Mouse (Mus musculus): Measurements from ENCODE around the gene Nt5dc2.

Nt5dc2 gene

GRCm38 (mm10) chr14:31168425-31168824 lies 37.6 kb downstream of the Nt5dc2 start, which contains the start of gene Stab1:
TSS of gene Stab1 (minus strand) at chr14:31168641.
- no peak for DNase-seq (ENCODE audit: low read depth, low spot score)

GRCm38 (mm10) chr14:31169508-31169907 lies 38.7 kb downstream of the Nt5dc2 start:
- no peak for DNase-seq (ENCODE audit: low read depth, low spot score)

- DNase-seq (ENCODE audit: low read depth, low spot score) = no peak
Measured at GRCm38 (mm10) chr14:31170963-31171362, 40.1 kb downstream of the Nt5dc2 start.

- no peak for DNase-seq (ENCODE audit: low read depth, low spot score)
Measured at GRCm38 (mm10) chr14:31171386-31171785, 40.5 kb downstream of the Nt5dc2 start.

- DNase-seq (ENCODE audit: low read depth, low spot score) = no peak
Measured at GRCm38 (mm10) chr14:31171821-31172220, 41.0 kb downstream of the Nt5dc2 start.

- no peak for DNase-seq (ENCODE audit: low read depth, low spot score)
Measured at GRCm38 (mm10) chr14:31172781-31173455, 42.1 kb downstream of the Nt5dc2 start.

GRCm38 (mm10) chr14:31173537-31173936 lies 42.7 kb downstream of the Nt5dc2 start:
- no peak for DNase-seq (ENCODE audit: low read depth, low spot score)

GRCm38 (mm10) chr14:31177287-31177686 lies 46.4 kb downstream of the Nt5dc2 start:
- no peak for DNase-seq (ENCODE audit: low read depth, low spot score)

GRCm38 (mm10) chr14:31177715-31178114 lies 46.9 kb downstream of the Nt5dc2 start:
- no peak for DNase-seq (ENCODE audit: low read depth, low spot score)

- DNase-seq (ENCODE audit: low read depth, low spot score) = no peak
Measured at GRCm38 (mm10) chr14:31179677-31180365, 49.0 kb downstream of the Nt5dc2 start.

GRCm38 (mm10) chr14:31181512-31181911 lies 50.7 kb downstream of the Nt5dc2 start:
- no peak for DNase-seq (ENCODE audit: low read depth, low spot score)

- DNase-seq (ENCODE audit: low read depth, low spot score) = no peak
Measured at GRCm38 (mm10) chr14:31182786-31183290, 52.0 kb downstream of the Nt5dc2 start.

GRCm38 (mm10) chr14:31183541-31183940 lies 52.7 kb downstream of the Nt5dc2 start:
- no peak for DNase-seq (ENCODE audit: low read depth, low spot score)

- no peak for DNase-seq (ENCODE audit: low read depth, low spot score)
Measured at GRCm38 (mm10) chr14:31184195-31184594, 53.3 kb downstream of the Nt5dc2 start.

GRCm38 (mm10) chr14:31186656-31187055 lies 55.8 kb downstream of the Nt5dc2 start:
- no peak for DNase-seq (ENCODE audit: low read depth, low spot score)

Measured in 3T3-L1 (cell line).